Mouse (Mus musculus) brain, embryonic 14.5 days (tissue): Measurements from ENCODE around the gene Cage1.

Experiments used
- CTCF ChIP-seq: fragments of 200-500 bp; IDR thresholded peaks from 2 replicates; pipeline ENCODE4 v1.5.1; 2012; ENCODE audit warnings: inconsistent platforms, mild to moderate bottlenecking, moderate library complexity, borderline replicate concordance; ENCODE audit not compliant: insufficient read depth, insufficient read length; ENCODE audit errors: extremely low read depth
- POLR2A ChIP-seq: fragments of 200-500 bp; IDR thresholded peaks from 2 replicates; pipeline ENCODE4 v1.6.1; 2012; ENCODE audit warnings: mild to moderate bottlenecking, inconsistent platforms, borderline replicate concordance; ENCODE audit not compliant: poor library complexity, insufficient read depth, insufficient read length, severe bottlenecking; ENCODE audit errors: extremely low read depth

GRCm38 (mm10) chr13:37986166-37986565 lies 50.7 kb downstream of the Cage1 start:
- TF ChIP-seq POLR2A, result no peak
- no peak for TF ChIP-seq CTCF
